Mouse (Mus musculus) lung, postnatal 0 days (tissue): ENCODE data around the gene Sdhaf4.
"Not testable (repeated sequence)": the region's sequence is repeated elsewhere in the genome, so short reads cannot be mapped to it uniquely, and the experiment has no call there.

Experiments used
- CTCF ChIP-seq: IDR thresholded peaks from 2 replicates; pipeline ENCODE4 v1.5.1; 2016; ENCODE audit warnings: antibody characterized with exemption, mild to moderate bottlenecking
- EP300 ChIP-seq: IDR thresholded peaks from 2 replicates; pipeline ENCODE4 v1.6.1; 2016; ENCODE audit warnings: antibody characterized with exemption, mild to moderate bottlenecking, control low read depth

- not testable (repeated sequence) for TF ChIP-seq EP300, CTCF
These were observed 34.3 kb downstream of the Sdhaf4 start for GRCm38 (mm10) chr1:23971159-23971558.
